Mouse (Mus musculus) cortical plate, adult 2 months (tissue): ENCODE data around the gene Isg20l2. TPM values are rescaled to one million over a fixed set of nuclear protein-coding genes. Genes with fewer than 3 reads are reported as not detected.

Experiments
- H3K27ac ChIP-seq: fragments of 200-500 bp; 2 replicates; pipeline ENCODE4 v1.5.1; 2012; ENCODE audit warnings: low read length, control low read depth, inconsistent platforms; ENCODE audit not compliant: insufficient read depth
- H3K4me1 ChIP-seq: fragments of 200-500 bp; 2 replicates; pipeline ENCODE4 v1.6.1; 2011; ENCODE audit warnings: low read length; ENCODE audit not compliant: control insufficient read depth, insufficient read depth
- H3K4me3 ChIP-seq: fragments of 200-500 bp; 2 replicates; pipeline ENCODE4 v1.5.1; 2011; ENCODE audit warnings: mild to moderate bottlenecking, low read length, control low read depth; ENCODE audit not compliant: insufficient read depth
- CTCF ChIP-seq: fragments of 200-500 bp; IDR thresholded peaks from 2 replicates; pipeline ENCODE4 v1.5.1; 2011; ENCODE audit warnings: mild to moderate bottlenecking, control low read depth, low read length; ENCODE audit not compliant: insufficient read depth; ENCODE audit errors: extremely low read depth
- POLR2A ChIP-seq: fragments of 200-500 bp; IDR thresholded peaks from 2 replicates; pipeline ENCODE4 v1.6.1; 2011; ENCODE audit warnings: mild to moderate bottlenecking, low read length, control low read depth; ENCODE audit not compliant: insufficient read depth; ENCODE audit errors: extremely low read depth
- polyA plus RNA-seq: library from polyadenylated mRNA; depleted of rRNA; stranded (reverse); fragments of >200 nt; gene quantifications from 2 replicates; pipeline ENCODE4 v1.2.3, GENCODE M21; 2012

Gene Isg20l2
- polyA plus RNA-seq, 1 experiment = 12.0 TPM

DNA sequence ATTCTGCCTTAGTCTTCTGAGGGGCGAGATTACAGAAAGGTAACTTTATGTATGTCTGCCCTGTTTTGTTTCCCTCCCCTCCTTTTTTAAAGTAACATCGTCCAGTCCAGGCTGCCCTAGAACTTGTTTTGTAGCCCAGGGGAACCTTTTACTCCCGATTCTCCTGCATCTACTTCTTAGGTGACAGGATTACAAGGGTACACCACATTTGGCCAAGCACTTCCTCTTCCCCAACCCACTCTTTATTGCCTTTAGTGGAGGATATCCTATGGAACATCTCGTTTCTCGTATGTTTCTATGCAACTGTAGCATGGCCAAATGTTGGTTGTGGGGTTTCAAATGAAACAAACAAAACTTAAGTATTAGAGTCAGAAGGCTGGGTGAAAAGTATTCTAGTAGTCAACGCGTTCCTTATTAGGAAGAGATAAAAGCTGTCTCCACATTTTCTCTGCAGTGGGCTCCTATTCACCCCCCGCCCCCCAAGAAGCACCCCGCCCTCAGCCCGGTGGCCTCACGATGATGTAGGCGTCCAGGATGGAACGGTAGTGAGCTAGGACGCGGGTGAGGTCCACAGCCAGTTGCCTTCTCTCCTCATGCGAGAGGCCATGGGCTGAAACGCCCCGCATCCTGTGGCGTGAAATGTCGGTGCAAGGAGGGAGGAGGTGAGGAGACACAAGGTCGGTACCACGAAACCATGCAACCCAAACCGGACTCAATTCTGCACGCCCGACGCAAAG lies 605 bp upstream of the Isg20l2 start:
- Histone ChIP-seq H3K4me1 (peaks cover 2% of the 10 kb centered on the region), H3K4me3 (peak overlapping the region; percentile 87), H3K27ac (no peak overlapping the region)
- no peak for TF ChIP-seq CTCF
- TF ChIP-seq POLR2A = no peak

GRCm38 (mm10) chr3:87934026-87934425 lies 3.9 kb downstream of the Isg20l2 start:
- no peak overlapping the region for H3K27ac ChIP-seq
- no peak overlapping the region for H3K4me3 ChIP-seq
- no peak for TF ChIP-seq POLR2A
- TF ChIP-seq CTCF = no peak
- peaks cover 2% of the 10 kb centered on the region for H3K4me1 ChIP-seq

- no peak overlapping the region for H3K27ac ChIP-seq
- H3K4me3 ChIP-seq = no peak overlapping the region
- no peak for TF ChIP-seq CTCF
- no peak for TF ChIP-seq POLR2A
- H3K4me1 ChIP-seq = peaks cover 2% of the 10 kb centered on the region
Observed at GRCm38 (mm10) chr3:87934501-87934900, 4.4 kb downstream of the Isg20l2 start.

DNA sequence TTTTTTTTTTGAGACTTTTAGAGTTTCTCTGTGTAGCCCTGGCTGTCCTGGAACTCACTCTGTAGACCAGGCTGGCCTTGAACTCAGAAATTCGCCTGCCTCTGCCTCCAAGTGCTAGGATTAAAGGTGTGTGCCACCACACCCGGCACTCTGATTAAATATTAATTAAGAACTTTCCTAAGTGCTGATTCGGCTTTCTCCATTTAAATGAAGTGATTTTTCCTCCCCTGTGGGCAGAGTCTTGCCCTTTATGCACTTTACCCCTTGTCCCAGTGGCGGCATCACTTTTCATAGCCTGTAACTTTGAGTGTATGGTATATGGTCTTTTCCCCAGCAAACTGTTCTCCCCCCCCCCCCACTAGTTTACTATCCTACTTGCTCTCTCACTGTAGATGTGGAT lies 5.1 kb downstream of the Isg20l2 start:
- peaks cover 2% of the 10 kb centered on the region for H3K4me1 ChIP-seq
- TF ChIP-seq POLR2A (no peak), CTCF (no peak)
- no peak overlapping the region for H3K27ac ChIP-seq

DNA sequence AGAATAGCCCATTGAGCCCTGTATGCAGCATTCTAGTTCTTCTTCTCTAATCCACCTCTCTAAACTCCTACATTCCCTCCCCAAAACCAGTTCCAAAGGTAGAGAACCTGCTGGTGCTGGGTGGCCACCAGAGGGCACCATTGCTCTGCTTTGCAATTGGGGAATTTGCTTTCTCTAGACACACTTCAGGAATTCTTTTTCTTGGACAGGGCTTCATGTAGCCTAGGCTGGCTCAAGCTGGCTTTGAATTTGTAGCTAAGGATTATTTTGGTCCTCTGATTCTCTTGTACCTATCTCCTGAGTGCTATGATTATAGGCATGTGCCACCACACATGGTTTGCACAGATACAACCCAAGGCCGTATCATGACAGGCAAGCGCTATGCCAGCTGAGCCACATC lies 5.7 kb downstream of the Isg20l2 start:
- peaks cover 2% of the 10 kb centered on the region for H3K4me1 ChIP-seq
- H3K27ac ChIP-seq = no peak overlapping the region
- H3K4me3 ChIP-seq = no peak overlapping the region
- TF ChIP-seq POLR2A = no peak
- peak; percentile 93 for TF ChIP-seq CTCF

More for the DNA sequence above, 5.1 kb downstream of the Isg20l2 start:
- H3K4me3 ChIP-seq = no peak overlapping the region

DNA sequence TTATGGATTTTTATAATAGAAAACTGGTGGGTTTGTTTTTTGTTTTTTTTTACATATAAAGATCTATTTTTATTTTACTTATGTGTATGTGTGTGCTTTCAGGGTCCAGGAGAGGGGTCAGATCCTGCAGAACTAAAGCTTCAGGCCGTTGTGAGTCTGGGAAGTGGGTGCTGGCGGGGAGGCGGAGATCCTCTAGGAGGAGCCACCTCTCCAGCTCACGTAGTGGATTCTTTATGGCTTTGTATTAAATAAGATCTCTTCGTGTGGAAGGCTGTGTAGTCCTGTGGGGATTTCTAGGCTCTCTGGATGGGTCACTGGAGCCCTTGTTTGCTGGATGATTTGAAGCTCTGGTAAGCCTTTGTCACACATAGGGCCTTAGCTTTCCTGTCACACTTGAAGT lies 10.5 kb downstream of the Isg20l2 start:
- no peaks in the 10 kb centered on the region for H3K4me1 ChIP-seq
- H3K4me3 ChIP-seq = no peak overlapping the region
- H3K27ac ChIP-seq = no peak overlapping the region
- TF ChIP-seq CTCF (no peak), POLR2A (no peak)

- Histone ChIP-seq H3K4me3 (no peak overlapping the region), H3K4me1 (peaks cover 3% of the 10 kb centered on the region; the same call in 1 of the 2 replicates), H3K27ac (no peak overlapping the region)
- TF ChIP-seq POLR2A (no peak), CTCF (no peak)
Observed at GRCm38 (mm10) chr3:87942471-87942870, 12.4 kb downstream of the Isg20l2 start.

DNA sequence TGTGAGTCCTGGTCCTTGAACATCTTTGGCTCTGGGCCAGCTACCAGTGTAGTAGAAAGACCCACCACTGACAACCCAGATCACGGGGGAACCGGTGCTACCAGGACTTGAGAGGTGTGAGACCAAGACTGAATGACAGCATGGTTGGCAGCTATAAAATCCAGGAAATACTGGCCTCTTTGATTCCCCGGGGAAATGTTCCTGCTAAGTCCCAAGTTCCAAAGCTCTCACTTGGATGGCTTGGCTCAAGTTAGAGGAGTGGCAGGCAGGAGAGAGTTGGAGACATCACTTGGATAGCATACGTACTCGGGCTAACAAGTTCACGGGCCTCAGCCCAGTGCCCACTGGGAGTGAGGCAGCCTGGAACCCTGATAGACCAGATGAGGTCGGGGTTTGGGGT lies 13.5 kb downstream of the Isg20l2 start:
- TF ChIP-seq CTCF = no peak
- no peak for TF ChIP-seq POLR2A
- H3K4me1 ChIP-seq = peaks cover 3% of the 10 kb centered on the region; the same call in 1 of the 2 replicates
- no peak overlapping the region for H3K4me3 ChIP-seq
- H3K27ac ChIP-seq = no peak overlapping the region

DNA sequence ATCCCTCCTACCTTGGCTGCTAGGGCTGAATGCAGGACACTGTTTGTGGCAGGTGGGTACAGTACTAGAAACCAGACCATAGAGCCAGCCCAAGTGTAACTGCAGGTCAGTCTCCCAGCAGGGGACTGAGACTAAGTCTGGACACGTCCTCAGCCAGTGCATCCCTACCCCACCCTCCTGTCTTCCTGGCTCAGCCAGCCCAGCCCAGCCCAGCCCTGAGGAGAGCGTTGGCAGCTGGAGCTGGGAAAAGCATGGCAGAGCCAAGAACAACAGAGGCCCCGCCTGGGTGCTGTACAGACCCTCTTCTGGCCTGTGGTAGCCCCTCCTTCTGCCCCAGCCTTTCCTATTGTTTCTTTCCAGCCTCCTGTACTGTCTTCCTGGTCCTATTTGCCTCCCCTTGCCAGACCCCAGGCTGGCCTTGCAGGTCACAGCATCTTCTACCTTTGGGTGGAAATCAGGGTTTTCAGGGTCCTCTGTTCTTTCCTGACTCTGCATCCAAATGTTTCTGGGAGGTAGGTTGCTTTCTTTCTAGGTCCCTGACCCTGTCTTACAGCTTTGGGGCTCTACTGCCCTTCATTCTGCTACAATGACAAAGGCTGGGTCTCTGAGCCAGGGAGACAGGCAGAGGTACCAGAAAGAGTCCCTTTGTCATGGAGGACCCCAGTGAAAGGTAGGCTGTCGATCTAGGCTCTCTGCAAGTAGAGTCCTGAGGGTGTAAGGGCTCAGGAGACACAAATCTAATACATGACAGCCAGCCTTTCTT lies 14.9 kb downstream of the Isg20l2 start:
- Histone ChIP-seq H3K4me3 (no peak overlapping the region), H3K27ac (no peak overlapping the region), H3K4me1 (peaks cover 3% of the 10 kb centered on the region; the same call in 1 of the 2 replicates)
- TF ChIP-seq POLR2A (no peak), CTCF (no peak)

- Histone ChIP-seq H3K4me3 (no peak overlapping the region), H3K27ac (no peak overlapping the region), H3K4me1 (peaks cover 3% of the 10 kb centered on the region; the same call in 1 of the 2 replicates)
- no peak for TF ChIP-seq CTCF
- TF ChIP-seq POLR2A = no peak
Observed at GRCm38 (mm10) chr3:87945781-87946540, 15.8 kb downstream of the Isg20l2 start.
